Mouse (Mus musculus) spleen, postnatal 14 days (tissue): ENCODE measurements around the gene Epb41l5.

Experiments used
- DNase-seq, 2 experiments: peaks; one replicate each; pipeline ENCODE4 v3.0.0; 2021 to 2022; ENCODE audit warnings: low spot score in 2 of 2

Epb41l5 gene

GRCm38 (mm10) chr1:119533093-119533805 is 115.6 kb downstream of the Epb41l5 start:
- DNase-seq: no peak

GRCm38 (mm10) chr1:119532165-119532564 is 116.6 kb downstream of the Epb41l5 start:
- no peak for DNase-seq

GRCm38 (mm10) chr1:119530941-119531340 is 117.9 kb downstream of the Epb41l5 start:
- no peak for DNase-seq

GRCm38 (mm10) chr1:119525689-119526591 is 122.9 kb downstream of the Epb41l5 start, which contains the start of gene Tmem185b:
TSS of gene Tmem185b (plus strand) at chr1:119526160.
- peak; percentile 65 to 78 for DNase-seq

GRCm38 (mm10) chr1:119525004-119525444 is 123.8 kb downstream of the Epb41l5 start:
- no peak for DNase-seq

GRCm38 (mm10) chr1:119523826-119524225 is 125.0 kb downstream of the Epb41l5 start:
- DNase-seq: no peak

- DNase-seq: no peak
Measured at GRCm38 (mm10) chr1:119523369-119523768, 125.4 kb downstream of the Epb41l5 start.

GRCm38 (mm10) chr1:119522726-119523125 is 126.1 kb downstream of the Epb41l5 start:
- DNase-seq: no peak

GRCm38 (mm10) chr1:119521681-119522080 is 127.1 kb downstream of the Epb41l5 start:
- no peak for DNase-seq

GRCm38 (mm10) chr1:119521029-119521428 is 127.8 kb downstream of the Epb41l5 start:
- DNase-seq: no peak

- DNase-seq: no peak
Measured at GRCm38 (mm10) chr1:119519286-119519685, 129.5 kb downstream of the Epb41l5 start.

- no peak for DNase-seq
Measured at GRCm38 (mm10) chr1:119518786-119519185, 130.0 kb downstream of the Epb41l5 start.

- no peak for DNase-seq
Measured at GRCm38 (mm10) chr1:119518060-119518459, 130.7 kb downstream of the Epb41l5 start.

- DNase-seq: no peak
Measured at GRCm38 (mm10) chr1:119510857-119511256, 137.9 kb downstream of the Epb41l5 start.

GRCm38 (mm10) chr1:119510409-119510808 is 138.4 kb downstream of the Epb41l5 start:
- DNase-seq: no peak

GRCm38 (mm10) chr1:119509474-119509873 is 139.3 kb downstream of the Epb41l5 start:
- DNase-seq: no peak

GRCm38 (mm10) chr1:119508548-119508947 is 140.3 kb downstream of the Epb41l5 start:
- DNase-seq: no peak

GRCm38 (mm10) chr1:119505951-119506350 is 142.8 kb downstream of the Epb41l5 start:
- no peak for DNase-seq

GRCm38 (mm10) chr1:119504260-119505062 is 144.3 kb downstream of the Epb41l5 start, which contains the start of gene Ralb:
TSS of gene Ralb (minus strand) at chr1:119504794.
- DNase-seq: peak; percentile 70 to 73

GRCm38 (mm10) chr1:119503808-119504207 is 145.0 kb downstream of the Epb41l5 start:
- DNase-seq: no peak

GRCm38 (mm10) chr1:119503181-119503580 is 145.6 kb downstream of the Epb41l5 start:
- DNase-seq: no peak

- DNase-seq: no peak
Measured at GRCm38 (mm10) chr1:119502729-119503128, 146.1 kb downstream of the Epb41l5 start.
